Mouse (Mus musculus) spleen, postnatal 36 days (tissue): Measurements from ENCODE around the gene Tsr3.

ENCODE experiments used
- DNase-seq, 2 experiments: peaks; one replicate each; pipeline ENCODE4 v3.0.0; 2022; ENCODE audit warnings: low spot score in 2 of 2, mixed read lengths in 1 of 2

Gene Tsr3

DNA sequence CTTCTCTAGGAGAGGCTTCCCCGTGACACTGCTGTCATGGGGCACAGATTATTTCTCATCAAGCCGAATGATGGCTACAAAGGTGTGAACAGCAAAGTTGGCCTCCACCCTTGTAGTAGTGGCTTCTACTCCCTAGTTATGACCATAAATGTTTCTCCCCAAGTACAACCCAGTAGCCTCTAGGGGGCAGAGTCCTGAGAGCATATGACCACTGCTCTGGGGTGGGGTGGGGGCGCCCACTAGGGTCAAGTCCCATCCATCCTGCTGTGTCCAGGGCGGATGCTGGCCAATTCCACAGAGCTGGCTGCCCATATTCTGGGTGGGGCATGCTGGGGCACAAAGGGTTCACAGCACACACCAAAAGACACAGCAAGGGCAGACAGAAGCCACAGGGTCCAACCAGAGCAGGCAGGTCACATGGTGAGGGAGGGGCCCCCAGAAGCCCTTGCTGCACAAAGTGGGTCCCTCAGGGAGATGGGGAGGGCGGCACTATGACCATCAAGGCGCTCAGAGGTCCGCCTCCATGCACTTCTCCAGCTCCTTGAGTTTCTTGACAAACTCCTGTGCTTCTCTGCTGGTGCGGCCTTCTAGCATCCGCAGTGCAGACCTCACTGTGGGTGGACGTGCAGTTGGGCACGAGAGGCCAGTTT, 3.3 kb downstream of the Tsr3 start:
- DNase-seq: no peak

DNA sequence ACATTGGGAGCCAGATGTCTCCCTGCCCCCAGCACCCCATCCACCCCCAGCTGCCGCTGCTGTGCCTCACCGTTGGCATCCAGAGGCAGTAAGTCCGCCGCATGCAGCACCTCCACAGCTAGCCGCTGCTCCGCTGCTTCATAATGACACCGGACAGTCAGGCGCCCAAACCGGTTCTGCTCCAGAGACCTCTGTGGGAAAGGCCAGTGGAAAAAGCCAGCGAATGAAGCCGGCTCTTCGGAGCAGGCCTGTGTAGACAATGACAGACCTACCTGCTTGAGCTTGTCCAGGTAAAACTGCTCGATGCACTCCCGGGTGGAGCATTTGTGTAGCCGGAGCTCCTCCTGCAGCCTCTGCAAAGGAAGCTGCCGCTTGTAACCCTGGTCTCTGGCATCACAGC, 4.3 kb downstream of the Tsr3 start:
- DNase-seq: no peak

DNA sequence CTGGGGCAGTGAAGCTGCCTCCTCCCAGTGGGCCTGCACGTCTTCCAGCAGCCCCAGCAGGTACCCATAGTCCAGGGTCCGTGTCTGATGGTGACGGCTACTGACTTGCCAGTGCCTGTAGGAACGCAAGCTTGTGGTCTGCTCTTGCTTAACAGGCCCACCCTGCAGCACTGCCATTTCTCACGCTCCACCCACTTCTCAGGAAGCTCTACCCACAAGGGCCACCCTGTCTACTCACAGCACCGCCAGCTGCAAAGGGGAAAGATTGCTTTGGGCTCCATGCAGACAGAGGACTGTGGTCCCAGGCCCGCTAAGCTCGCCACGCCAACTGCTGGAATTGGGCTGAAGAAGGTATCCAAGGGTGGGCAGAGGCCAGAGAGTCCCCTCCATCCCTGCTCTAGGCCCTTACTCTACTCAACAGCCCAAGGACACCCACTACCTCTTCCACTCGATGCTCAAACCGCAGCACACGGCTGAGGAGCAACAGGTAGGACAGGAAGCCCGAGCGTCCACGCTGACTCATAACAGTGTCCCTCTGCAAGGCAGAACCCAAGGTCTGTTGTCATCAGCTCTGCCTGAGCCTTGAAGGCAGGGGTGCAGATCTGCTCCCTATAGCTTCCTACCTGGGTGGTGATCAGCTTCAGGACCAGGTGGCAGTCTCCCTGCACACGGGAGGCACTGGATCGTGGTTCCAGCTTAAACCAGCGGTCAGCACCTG, 8.2 kb downstream of the Tsr3 start:
- no peak for DNase-seq

DNA sequence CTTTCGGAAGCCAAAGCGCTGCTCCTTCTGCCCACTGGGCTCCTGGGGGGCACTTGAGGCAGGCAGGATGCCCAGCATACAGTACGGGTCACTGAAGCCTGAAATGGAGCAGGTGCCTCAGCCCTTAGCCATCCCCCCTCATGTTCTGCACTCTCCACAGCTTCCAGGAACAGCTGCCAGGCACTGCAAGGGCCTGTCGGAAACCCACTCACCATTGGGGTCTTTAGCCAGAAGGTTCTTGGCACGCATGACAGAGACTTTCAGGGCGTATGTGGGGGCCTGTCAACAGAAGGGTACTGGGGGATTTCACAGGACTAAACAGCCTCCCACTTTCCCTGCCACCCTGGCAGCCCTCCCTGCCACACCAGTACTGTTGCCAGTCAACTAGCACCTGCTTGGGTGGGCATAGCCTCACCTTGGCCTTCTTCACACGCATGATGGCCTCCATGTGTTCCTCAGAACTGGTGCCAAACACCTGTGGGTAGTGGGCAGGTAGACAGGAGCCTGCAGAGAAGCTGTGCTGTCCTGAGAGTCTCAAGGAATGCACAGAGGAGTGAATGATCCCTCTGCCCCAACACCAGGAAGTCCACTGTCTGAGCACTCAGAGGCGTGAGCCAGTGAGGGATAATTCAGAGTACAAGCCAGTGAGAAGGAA, 10.3 kb downstream of the Tsr3 start:
- no peak for DNase-seq

DNA sequence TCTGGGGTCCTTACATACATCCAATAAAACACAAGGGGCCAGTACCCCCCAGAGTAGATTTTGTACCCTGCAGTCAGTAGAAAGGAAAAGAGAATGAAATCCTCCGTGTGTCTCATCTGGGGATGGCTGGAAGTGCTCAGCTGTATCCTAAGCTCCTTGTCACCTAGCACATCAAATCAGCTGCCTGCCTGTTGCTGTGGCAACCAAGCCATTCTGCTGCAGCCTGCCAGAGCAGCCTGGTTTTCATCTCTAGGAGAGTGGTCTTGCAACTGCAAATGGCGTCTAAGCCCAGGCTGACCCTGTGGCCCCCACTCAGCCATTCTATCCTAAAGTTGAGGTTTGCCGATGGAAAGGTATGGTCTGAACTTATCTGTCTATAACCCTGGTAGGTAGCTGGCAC, 12.7 kb downstream of the Tsr3 start:
- DNase-seq: no peak

DNA sequence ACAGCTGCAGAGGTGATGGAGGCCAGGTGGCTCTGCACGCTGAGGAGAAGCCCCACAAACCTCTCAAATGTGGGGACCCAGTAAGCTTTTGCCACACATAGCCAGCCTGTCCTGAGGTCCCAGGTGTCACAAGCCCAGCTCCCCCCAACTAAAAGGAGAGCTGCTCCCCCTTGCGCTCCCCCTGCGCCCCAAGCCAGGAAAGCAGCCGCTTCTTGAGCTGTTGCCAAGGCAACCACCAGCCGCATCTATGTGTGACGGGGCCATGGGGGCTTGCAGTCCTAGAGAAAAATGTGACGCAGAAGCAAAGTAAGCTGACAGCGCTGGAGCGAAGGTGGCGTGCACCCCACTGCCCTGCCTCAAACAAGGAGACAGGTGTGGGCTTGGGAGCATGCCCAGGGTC, 13.8 kb downstream of the Tsr3 start:
- DNase-seq: no peak

DNA sequence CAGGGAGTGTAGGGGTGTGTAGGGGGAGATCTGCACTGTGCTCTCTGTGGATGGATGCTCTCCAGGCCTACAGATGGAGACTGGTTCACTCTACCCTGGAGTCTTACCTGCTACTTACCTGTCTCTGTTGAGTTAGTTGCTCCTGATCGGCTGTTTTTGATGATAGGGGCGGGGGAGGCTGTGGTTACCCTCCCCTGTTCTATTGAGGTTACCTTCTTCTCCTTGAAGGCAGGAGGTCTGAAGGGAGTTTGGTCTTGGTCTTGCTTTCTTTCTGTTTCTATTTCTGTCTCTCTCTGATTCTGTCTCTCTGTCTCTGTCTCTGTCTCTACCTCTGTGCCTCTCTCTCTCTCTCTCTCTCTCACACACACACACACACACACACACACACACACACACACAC, 15.1 kb downstream of the Tsr3 start:
- no peak for DNase-seq

DNA sequence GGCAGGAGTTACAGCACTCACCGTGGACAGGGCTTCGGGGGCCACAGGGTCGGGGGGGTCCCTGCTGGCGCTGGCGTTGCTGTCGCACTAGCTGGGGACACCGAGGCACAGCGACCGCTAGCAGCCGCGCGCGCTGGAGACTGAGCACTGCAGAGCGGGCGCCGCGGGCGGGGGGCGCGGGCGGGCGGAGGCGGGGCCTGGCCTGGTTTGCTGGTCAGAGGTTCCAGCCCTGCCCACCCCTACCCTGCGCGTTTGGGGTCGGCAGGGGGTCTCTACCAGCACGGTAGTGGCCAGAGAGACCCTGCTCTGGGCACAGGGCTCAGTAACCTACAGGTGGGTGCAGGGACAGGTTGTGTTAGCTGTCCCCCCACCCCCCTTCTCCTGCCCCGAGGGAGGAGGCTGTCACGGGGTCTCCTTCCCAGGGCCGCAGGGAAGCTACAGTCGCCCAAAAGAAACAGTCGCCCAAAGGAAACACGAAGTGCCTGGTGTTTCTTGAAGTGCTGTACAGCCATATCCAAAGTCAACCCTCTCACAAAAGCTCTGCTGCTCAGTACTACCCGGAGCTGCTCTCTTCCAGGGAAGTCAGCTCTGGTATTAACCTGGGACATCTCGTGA, 16.3 kb downstream of the Tsr3 start, which contains the start of gene Baiap3:
Baiap3 (minus strand) TSS at position 225 of the 615 bp plus-strand sequence.
- DNase-seq: no peak

DNA sequence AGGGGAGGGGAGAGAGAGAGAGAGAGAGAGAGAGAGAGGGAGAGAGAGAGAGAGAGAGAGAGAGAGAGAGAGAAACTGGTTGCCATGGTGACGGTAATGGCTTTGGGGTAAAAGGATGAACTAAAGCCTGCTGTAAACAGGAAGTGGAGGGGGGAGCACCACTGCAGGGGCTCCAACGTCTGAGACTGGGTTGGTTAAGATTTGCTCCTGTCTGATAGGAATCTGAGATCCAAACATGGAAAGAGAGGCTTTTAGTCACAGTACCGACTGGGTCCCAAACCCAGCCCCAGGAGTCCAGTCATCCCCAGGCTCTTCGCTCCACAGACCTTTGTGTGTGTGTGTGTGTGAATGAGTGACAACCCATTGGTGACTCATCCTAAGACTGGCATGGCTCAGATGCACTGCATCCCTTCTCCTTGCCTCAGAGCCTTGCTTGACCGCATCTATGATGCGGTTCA, 17.9 kb downstream of the Tsr3 start:
- DNase-seq: no peak

DNA sequence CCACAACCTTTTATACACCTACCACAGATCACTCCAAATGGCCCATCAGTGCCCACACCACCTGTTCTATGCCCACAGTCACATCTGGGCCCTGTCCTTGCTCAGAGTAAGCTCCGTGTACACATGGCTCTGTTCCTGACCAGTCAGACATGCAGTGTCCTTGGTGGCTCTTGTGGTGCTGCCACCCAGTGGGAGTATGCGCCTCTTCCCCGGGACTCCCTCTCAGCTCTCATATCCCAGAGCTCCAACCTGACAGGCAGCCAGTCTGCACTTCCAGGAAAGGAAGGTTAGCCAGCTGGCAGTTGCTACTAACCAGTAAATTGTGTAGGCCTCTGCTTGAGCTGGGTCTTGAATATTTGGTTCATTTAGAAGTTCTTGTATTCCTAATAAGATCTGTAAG, 24.5 kb downstream of the Tsr3 start:
- no peak for DNase-seq

DNA sequence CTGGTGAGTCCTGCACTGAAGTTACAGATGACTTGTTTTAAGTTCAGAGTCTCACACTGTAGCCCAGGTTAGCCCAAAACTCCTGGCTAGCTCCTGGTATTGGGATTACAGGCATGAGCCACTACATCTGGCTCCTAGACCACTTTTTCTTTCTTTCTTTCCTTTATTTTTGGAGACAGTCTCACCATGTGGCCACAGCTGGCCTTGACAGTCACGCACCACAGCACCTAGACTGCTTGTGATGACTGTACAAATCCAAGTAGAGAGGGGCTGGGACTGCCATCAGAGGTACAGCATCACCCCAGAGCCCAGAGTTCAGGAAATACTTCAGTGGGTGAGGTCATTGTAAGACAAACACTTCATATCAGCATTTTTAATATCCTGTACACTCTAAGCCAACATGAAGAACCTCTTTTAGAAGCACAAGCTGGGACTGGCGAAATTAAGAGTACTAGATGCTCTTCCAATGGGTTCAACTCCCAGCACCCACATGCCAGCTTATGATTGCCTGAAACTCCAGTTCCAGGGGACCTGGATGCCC, 30.9 kb downstream of the Tsr3 start:
- no peak for DNase-seq

DNA sequence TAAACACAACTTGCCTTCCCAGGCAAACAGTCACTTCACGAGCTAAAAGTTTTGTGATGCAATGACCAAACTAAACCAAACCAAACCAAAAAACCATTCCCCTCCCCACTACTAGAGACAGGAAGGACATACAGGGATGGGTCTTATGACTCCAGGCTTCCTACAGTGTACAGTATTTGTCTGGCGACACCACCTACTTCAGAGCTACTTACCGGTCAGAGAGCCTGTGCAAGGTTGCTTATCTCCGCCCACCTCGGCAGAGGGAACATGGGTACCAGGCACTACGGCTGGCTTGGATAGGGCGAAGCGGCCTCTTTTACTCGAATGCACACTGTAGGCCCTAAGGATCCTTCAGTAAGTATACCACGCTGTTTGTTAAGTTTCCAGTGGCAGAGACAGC, 32.4 kb downstream of the Tsr3 start:
- DNase-seq: peak; percentile 15 to 44

DNA sequence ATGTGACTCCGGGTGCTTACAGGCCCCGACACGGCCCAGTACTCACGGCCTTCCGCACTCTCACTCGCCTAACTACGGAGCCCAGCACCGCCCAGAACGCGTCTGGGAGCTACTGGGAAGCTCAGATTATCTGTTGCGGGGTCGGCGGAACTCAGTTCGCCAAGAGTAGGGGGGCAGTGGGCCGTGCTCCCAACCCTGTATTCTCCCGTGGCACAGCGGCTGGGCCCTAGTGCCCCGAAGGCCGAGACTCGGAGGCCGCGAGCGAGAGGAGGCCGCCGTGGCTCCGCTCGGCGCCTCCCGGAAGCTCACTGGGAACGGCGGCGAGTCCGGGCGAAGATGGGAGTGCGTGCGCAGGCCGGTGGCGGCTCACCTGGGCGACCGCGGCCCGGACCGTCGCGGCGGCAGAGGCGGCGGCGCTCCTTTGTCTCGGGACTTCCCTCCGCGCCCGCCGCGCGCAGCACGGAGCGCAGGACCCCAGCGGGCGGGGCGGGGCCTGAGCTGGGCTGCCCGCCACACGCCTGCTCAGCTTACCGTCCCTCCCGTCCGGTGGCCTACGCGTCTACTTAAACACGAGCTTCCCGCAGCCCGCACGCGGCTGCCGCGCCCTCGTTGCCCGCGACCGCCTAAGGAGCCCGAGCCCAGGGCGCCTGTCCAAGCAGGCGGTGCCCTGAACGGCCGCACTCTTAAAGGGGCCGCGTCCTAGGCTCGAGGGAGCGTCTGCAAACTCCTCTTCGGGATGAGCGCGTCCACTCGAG, 33.2 kb downstream of the Tsr3 start:
- DNase-seq: peak; percentile 81 to 85

DNA sequence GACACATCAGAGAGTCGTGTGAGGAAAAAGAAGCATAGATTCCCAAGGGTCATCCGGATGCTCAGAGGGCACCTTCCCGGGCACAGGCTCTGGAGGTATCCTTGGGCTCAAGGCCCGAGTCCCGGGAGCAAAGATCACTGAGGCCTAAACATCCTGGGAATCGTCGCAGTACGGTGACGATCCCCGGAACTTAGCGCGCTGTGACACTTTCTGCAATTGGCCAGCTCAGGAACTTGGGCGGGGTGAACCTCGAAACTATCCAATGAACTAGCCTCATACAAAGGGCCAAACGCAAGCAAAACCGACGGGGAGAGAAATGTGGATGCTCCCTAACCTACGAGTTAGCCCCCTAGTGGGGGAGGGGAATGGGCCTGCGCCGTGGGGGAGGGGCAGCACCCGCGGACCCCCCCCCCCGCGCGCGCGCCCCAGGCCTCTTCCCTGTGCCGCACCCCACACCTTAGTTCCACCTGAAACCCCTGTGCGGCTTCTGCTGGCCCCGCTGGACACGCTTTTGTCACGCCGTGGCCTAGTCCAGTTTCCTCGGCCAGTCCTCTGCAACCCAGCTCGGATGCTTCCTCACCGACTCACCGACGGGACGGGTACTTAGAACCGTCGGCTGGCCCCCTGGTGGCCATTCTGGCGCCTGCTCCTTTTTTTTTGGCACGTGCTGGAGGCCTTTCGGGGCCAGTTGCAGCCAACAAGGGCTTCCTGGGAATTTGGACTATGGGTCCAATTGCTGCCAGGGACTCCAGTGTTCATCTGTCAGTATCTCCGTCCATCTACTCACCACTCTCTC, 33.9 kb downstream of the Tsr3 start:
- DNase-seq: peak; percentile 91 to 93

DNA sequence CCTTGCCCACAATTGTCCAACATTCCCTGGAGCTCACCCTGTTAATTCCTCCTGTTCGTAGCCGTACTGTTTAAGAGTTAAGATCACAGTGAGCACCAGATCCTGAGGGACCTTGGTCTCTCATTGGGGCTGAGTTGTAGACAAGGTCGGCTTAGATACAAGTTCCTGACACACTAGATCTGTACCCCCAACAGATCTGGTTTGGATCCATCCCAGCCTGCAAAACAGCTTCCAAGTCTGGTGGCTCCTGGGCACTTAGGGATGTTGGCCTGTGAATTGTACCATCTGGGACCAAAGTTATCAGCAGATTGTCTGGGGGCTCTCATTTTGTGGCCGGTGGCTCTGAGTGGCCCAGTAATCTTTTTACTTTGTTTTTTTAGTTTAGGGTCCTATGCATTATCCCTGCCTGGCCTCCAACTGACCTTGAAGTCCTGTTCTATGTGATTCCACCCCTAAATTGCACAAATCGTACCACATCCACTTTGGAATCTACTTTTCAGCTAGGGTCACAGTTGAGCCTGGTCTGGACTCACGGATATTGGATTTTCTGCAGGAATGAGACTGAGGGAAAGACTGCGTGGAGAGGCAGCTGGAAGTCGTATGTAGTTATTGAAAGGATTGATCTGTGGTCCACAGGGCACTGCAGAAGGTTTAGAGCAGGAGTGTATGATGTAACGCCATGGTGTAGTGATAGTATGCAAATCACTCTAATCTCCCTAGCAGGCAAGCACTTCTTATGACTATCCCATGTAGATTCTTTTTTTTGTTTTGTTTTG, 34.8 kb downstream of the Tsr3 start, which contains the start of gene Ube2i:
Ube2i (minus strand) TSS at position 52 of the 776 bp plus-strand sequence.
- DNase-seq: no peak

DNA sequence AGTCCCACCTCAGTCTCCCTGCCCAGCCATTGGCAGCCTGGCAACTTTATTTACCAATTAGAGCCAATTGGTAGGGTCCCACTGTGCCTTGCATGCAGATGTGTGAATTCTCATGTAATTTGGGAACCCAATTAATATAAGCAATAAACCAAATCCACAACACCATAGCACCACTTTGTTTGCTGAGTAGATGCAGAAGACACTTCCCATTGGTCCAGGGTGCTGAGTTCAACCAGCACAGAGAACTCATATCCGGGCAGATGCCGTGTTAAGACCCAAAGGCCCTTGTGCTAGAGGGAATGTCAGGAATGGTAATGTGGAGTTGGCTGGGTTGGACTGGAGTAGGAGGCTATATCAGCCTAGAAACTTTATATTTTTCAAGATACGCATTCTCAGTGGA, 35.9 kb downstream of the Tsr3 start:
- no peak for DNase-seq

DNA sequence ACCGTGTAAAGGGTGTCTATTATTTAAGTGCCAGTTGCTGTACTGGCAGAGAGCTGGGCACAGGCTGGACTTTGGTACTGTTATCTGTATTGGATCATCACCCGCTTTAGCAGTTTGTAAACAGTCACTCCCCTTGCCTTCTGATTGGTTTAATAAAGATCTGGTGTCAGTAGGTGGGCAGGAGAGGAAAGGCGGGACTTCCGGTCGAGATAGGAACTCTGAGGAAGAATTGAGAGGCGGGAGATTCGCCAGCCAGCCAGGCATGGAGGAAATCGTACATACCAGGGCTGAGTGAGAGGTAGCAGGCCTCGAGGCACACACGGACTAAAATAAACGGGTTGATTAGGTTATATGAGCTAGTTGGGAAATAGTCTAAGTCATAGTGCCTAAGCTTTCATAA, 42.2 kb downstream of the Tsr3 start:
- peak; percentile 50 to 54 for DNase-seq

DNA sequence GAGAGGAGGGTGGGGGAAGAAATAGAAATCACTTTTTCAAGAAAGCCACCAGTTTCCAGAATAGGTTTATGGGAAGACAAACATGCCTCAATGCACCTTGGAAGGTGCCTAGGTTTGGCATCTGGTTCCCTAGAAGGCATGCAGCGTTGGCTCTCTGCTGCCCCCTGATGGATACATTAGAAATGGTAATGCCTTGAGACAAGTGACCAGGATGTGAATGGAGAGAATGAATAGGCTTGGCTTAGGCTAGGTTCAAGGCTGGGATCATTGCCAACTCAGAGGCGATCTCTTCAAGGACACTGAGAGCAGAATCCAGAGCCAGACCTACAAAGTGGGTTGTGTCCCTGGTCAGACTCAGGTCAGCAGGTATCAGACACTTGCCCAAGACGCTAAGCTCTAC, 45.1 kb downstream of the Tsr3 start:
- peak; percentile 55 to 63 for DNase-seq

DNA sequence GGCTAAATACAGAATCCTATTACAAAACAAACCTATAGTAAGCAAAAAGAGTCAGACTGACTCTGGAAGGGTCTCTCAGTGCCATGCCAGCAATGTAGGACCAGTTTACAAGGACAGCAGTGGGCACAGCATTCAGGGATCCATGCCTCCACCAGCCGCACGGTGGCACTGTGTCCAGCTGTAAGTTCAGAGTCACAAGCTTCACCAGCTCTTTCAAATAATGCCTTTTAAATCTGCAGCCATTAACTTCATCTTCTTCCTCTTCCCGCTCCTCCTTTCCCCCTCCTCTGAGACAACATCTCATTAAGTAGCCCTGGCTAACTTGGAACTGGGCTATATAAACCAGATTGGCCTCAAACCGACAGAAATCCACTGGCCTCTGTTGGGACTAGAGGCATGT, 48.9 kb downstream of the Tsr3 start:
- peak; percentile 14 to 15 for DNase-seq

DNA sequence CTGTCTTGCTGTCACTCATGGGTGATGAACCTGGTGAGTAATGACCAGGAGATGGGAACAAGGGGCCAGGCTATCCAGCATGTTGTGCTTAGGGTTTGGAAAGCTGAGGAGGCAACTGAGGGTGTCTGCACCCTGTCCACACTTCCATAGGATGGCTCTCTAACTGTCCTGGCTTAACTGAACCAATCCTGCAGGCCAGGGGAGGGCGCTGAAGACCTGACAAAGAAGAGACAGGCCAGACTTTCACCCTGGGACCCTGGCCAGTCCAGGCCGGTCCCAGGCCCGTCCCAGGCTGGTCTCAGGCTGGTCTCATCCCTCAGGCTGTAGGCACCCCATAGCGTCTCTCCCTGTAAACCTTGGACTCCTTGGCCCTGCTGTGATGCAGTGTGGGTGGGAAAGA, 50.4 kb downstream of the Tsr3 start:
- no peak for DNase-seq
